Mouse (Mus musculus) kidney, adult 2 months (tissue): Measurements from ENCODE around the gene Fn3k.

Experiments used
- CTCF ChIP-seq: fragments of 200-500 bp; conservative IDR thresholded peaks from 2 replicates; pipeline ENCODE4 v1.5.1; 2011; ENCODE audit warnings: low read depth, mild to moderate bottlenecking, control low read depth, low read length, moderate library complexity, mixed read lengths; ENCODE audit not compliant: insufficient read depth, insufficient read length
- POLR2A ChIP-seq: fragments of 200-500 bp; IDR thresholded peaks from one replicate; pipeline ENCODE4 v1.6.1; 2011; ENCODE audit warnings: low read depth, low read length, control low read depth

- TF ChIP-seq CTCF (no peak), POLR2A (no peak)
Observed at GRCm38 (mm10) chr11:121407366-121408155, 27.2 kb upstream of the Fn3k start.
